Mouse (Mus musculus): ENCODE results near the gene Chst11. TPM values are rescaled to one million over a fixed set of nuclear protein-coding genes. Genes with fewer than 3 reads are reported as not detected.

Chst11 gene
- polyA plus RNA-seq, 1 experiment: 5.2 TPM

- Histone ChIP-seq H3K9me3 (replicated peaks; ENCODE audit: control insufficient read depth, insufficient read depth, low read length, poor library complexity, severe bottlenecking) (no peaks in the 10 kb centered on the region), H3K9ac (ENCODE audit: low read depth, poor library complexity, severe bottlenecking) (no peak overlapping the region), H3K4me3 (ENCODE audit: low read depth, low read length) (no peak overlapping the region), H3K36me3 (ENCODE audit: control insufficient read depth, insufficient read depth, low read length, poor library complexity, severe bottlenecking) (no peaks in the 10 kb centered on the region), H3K4me1 (ENCODE audit: control insufficient read depth, insufficient read depth, low read length) (no peaks in the 10 kb centered on the region), H3K27ac (ENCODE audit: insufficient read depth, low read length) (no peak overlapping the region), H3K27me3 (ENCODE audit: control insufficient read depth, insufficient read depth, low read length, poor library complexity, severe bottlenecking) (no peaks in the 10 kb centered on the region)
- TF ChIP-seq CTCF (IDR thresholded peaks at IDR 0.05; ENCODE audit: low read depth, low read length): no peak
Observed at GRCm38 (mm10) chr10:83088318-83088717, 103.0 kb downstream of the Chst11 start.

GRCm38 (mm10) chr10:83088826-83089225 lies 103.5 kb downstream of the Chst11 start:
- no peak for TF ChIP-seq CTCF (IDR thresholded peaks at IDR 0.05; ENCODE audit: low read depth, low read length)
- no peak for TF ChIP-seq EP300 (IDR thresholded peaks at IDR 0.05; ENCODE audit: insufficient read depth, low read depth, low read length)
- TF ChIP-seq POLR2A (IDR thresholded peaks at IDR 0.05; ENCODE audit: insufficient read depth, low read length): no peak
- no peaks in the 10 kb centered on the region for H3K27me3 ChIP-seq (ENCODE audit: control insufficient read depth, insufficient read depth, low read length, poor library complexity, severe bottlenecking)
- no peak overlapping the region for H3K27ac ChIP-seq (ENCODE audit: insufficient read depth, low read length)
- H3K4me3 ChIP-seq (ENCODE audit: low read depth, low read length): no peak overlapping the region
- no peaks in the 10 kb centered on the region for H3K36me3 ChIP-seq (ENCODE audit: control insufficient read depth, insufficient read depth, low read length, poor library complexity, severe bottlenecking)
- H3K4me1 ChIP-seq (ENCODE audit: control insufficient read depth, insufficient read depth, low read length): no peaks in the 10 kb centered on the region
- no peak overlapping the region for H3K9ac ChIP-seq (ENCODE audit: low read depth, poor library complexity, severe bottlenecking)
- no peaks in the 10 kb centered on the region for H3K9me3 ChIP-seq (replicated peaks; ENCODE audit: control insufficient read depth, insufficient read depth, low read length, poor library complexity, severe bottlenecking)

- TF ChIP-seq EP300 (IDR thresholded peaks at IDR 0.05; ENCODE audit: insufficient read depth, low read depth, low read length): no peak
- TF ChIP-seq CTCF (IDR thresholded peaks at IDR 0.05; ENCODE audit: low read depth, low read length): no peak
- no peak for TF ChIP-seq POLR2A (IDR thresholded peaks at IDR 0.05; ENCODE audit: insufficient read depth, low read length)
- Histone ChIP-seq H3K36me3 (ENCODE audit: control insufficient read depth, insufficient read depth, low read length, poor library complexity, severe bottlenecking) (no peaks in the 10 kb centered on the region), H3K4me3 (ENCODE audit: low read depth, low read length) (no peak overlapping the region), H3K9me3 (replicated peaks; ENCODE audit: control insufficient read depth, insufficient read depth, low read length, poor library complexity, severe bottlenecking) (no peaks in the 10 kb centered on the region), H3K9ac (ENCODE audit: low read depth, poor library complexity, severe bottlenecking) (no peak overlapping the region), H3K27ac (ENCODE audit: insufficient read depth, low read length) (no peak overlapping the region), H3K4me1 (ENCODE audit: control insufficient read depth, insufficient read depth, low read length) (no peaks in the 10 kb centered on the region), H3K27me3 (ENCODE audit: control insufficient read depth, insufficient read depth, low read length, poor library complexity, severe bottlenecking) (no peaks in the 10 kb centered on the region)
Observed at GRCm38 (mm10) chr10:83090185-83090584, 104.9 kb downstream of the Chst11 start.

- no peaks in the 10 kb centered on the region for H3K9me3 ChIP-seq (replicated peaks; ENCODE audit: control insufficient read depth, insufficient read depth, low read length, poor library complexity, severe bottlenecking)
- no peak overlapping the region for H3K9ac ChIP-seq (ENCODE audit: low read depth, poor library complexity, severe bottlenecking)
- no peak for TF ChIP-seq POLR2A (IDR thresholded peaks at IDR 0.05; ENCODE audit: insufficient read depth, low read length)
- no peaks in the 10 kb centered on the region for H3K36me3 ChIP-seq (ENCODE audit: control insufficient read depth, insufficient read depth, low read length, poor library complexity, severe bottlenecking)
- no peak overlapping the region for H3K4me3 ChIP-seq (ENCODE audit: low read depth, low read length)
- no peaks in the 10 kb centered on the region for H3K4me1 ChIP-seq (ENCODE audit: control insufficient read depth, insufficient read depth, low read length)
- H3K27me3 ChIP-seq (ENCODE audit: control insufficient read depth, insufficient read depth, low read length, poor library complexity, severe bottlenecking): no peaks in the 10 kb centered on the region
- H3K27ac ChIP-seq (ENCODE audit: insufficient read depth, low read length): no peak overlapping the region
Observed at GRCm38 (mm10) chr10:83093705-83094104, 108.4 kb downstream of the Chst11 start.

- Histone ChIP-seq H3K4me1 (ENCODE audit: control insufficient read depth, insufficient read depth, low read length) (no peaks in the 10 kb centered on the region), H3K9ac (ENCODE audit: low read depth, poor library complexity, severe bottlenecking) (no peak overlapping the region), H3K27ac (ENCODE audit: insufficient read depth, low read length) (no peak overlapping the region), H3K36me3 (ENCODE audit: control insufficient read depth, insufficient read depth, low read length, poor library complexity, severe bottlenecking) (no peaks in the 10 kb centered on the region), H3K27me3 (ENCODE audit: control insufficient read depth, insufficient read depth, low read length, poor library complexity, severe bottlenecking) (no peaks in the 10 kb centered on the region), H3K9me3 (replicated peaks; ENCODE audit: control insufficient read depth, insufficient read depth, low read length, poor library complexity, severe bottlenecking) (no peaks in the 10 kb centered on the region), H3K4me3 (ENCODE audit: low read depth, low read length) (no peak overlapping the region)
- no peak for TF ChIP-seq POLR2A (IDR thresholded peaks at IDR 0.05; ENCODE audit: insufficient read depth, low read length)
Observed at GRCm38 (mm10) chr10:83094248-83094647, 109.0 kb downstream of the Chst11 start.

GRCm38 (mm10) chr10:83094821-83095725 lies 109.8 kb downstream of the Chst11 start:
- Histone ChIP-seq H3K36me3 (ENCODE audit: control insufficient read depth, insufficient read depth, low read length, poor library complexity, severe bottlenecking) (no peaks in the 10 kb centered on the region), H3K27me3 (ENCODE audit: control insufficient read depth, insufficient read depth, low read length, poor library complexity, severe bottlenecking) (no peaks in the 10 kb centered on the region), H3K9me3 (replicated peaks; ENCODE audit: control insufficient read depth, insufficient read depth, low read length, poor library complexity, severe bottlenecking) (no peaks in the 10 kb centered on the region), H3K27ac (ENCODE audit: insufficient read depth, low read length) (no peak overlapping the region), H3K4me1 (ENCODE audit: control insufficient read depth, insufficient read depth, low read length) (no peaks in the 10 kb centered on the region), H3K4me3 (ENCODE audit: low read depth, low read length) (no peak overlapping the region), H3K9ac (ENCODE audit: low read depth, poor library complexity, severe bottlenecking) (no peak overlapping the region)
- TF ChIP-seq CTCF (IDR thresholded peaks at IDR 0.05; ENCODE audit: low read depth, low read length): no peak
- no peak for TF ChIP-seq POLR2A (IDR thresholded peaks at IDR 0.05; ENCODE audit: insufficient read depth, low read length)
- no peak for TF ChIP-seq EP300 (IDR thresholded peaks at IDR 0.05; ENCODE audit: insufficient read depth, low read depth, low read length)

Measured in ES-Bruce4 (cell line).